Mouse (Mus musculus): ENCODE measurements around the gene Cep97. TPM values are rescaled to one million over a fixed set of nuclear protein-coding genes. Genes with fewer than 3 reads are reported as not detected.
A peak's percentile ranks its signal among the peaks of the same experiment; 100 is the strongest.

Cep97 gene
- polyA plus RNA-seq, 1 experiment, result 0.25 TPM

DNA sequence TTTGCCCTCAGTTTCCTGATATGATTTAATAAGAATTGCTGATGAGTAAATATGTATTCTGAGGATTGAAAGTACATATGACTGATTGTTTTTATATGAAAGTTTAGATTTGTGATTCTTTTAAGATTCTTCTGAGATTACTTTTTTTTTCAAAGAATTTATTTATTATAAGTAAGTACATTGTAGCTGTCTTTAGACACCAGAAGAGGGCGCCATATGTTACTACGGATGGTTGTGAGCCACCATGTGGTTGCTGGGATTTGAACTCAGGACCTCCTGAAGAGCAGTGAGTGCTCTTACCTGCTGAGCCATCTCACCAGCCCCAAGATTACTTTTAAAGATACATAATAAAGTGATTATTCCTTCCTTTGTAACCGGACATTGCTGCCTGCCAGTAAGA lies 45.2 kb downstream of the Cep97 start:
- no peak overlapping the region for H3K4me3 ChIP-seq (ENCODE audit: low read depth, low read length)
- no peak overlapping the region for H3K27ac ChIP-seq (ENCODE audit: insufficient read depth, low read depth, low read length)
- no peaks in the 10 kb centered on the region for H3K36me3 ChIP-seq (ENCODE audit: control insufficient read depth, insufficient read depth, low read length)
- TF ChIP-seq CTCF (IDR thresholded peaks at IDR 0.05; ENCODE audit: extremely low read depth, insufficient read length, insufficient replicate concordance, low read depth, low read length) (no peak), POLR2A (IDR thresholded peaks at IDR 0.05; ENCODE audit: low read depth, low read length) (no peak)
- H3K4me1 ChIP-seq (ENCODE audit: control insufficient read depth, insufficient read depth, insufficient read length, low read length), result peaks cover 15% of the 10 kb centered on the region; the same call in 1 of the 2 replicates
- 61% methylated on average over 3 of the region's 3 CpGs for WGBS
- no peaks in the 10 kb centered on the region for H3K27me3 ChIP-seq (ENCODE audit: control insufficient read depth, insufficient read depth, low read length)

GRCm38 (mm10) chr16:55888584-55888960 lies 46.1 kb downstream of the Cep97 start:
- Histone ChIP-seq H3K36me3 (ENCODE audit: control insufficient read depth, insufficient read depth, low read length) (no peaks in the 10 kb centered on the region), H3K4me1 (ENCODE audit: control insufficient read depth, insufficient read depth, insufficient read length, low read length) (peaks cover 11% of the 10 kb centered on the region; the same call in 1 of the 2 replicates), H3K4me3 (ENCODE audit: low read depth, low read length) (no peak overlapping the region), H3K27ac (ENCODE audit: insufficient read depth, low read depth, low read length) (0 out of 2 replicates have a peak overlapping the region, but pooled peaks have one; percentile 27), H3K27me3 (ENCODE audit: control insufficient read depth, insufficient read depth, low read length) (no peaks in the 10 kb centered on the region)
- TF ChIP-seq CTCF (IDR thresholded peaks at IDR 0.05; ENCODE audit: extremely low read depth, insufficient read length, insufficient replicate concordance, low read depth, low read length), result no peak
- TF ChIP-seq POLR2A (IDR thresholded peaks at IDR 0.05; ENCODE audit: low read depth, low read length), result no peak
- WGBS, result 58% methylated on average over 3 of the region's 3 CpGs

DNA sequence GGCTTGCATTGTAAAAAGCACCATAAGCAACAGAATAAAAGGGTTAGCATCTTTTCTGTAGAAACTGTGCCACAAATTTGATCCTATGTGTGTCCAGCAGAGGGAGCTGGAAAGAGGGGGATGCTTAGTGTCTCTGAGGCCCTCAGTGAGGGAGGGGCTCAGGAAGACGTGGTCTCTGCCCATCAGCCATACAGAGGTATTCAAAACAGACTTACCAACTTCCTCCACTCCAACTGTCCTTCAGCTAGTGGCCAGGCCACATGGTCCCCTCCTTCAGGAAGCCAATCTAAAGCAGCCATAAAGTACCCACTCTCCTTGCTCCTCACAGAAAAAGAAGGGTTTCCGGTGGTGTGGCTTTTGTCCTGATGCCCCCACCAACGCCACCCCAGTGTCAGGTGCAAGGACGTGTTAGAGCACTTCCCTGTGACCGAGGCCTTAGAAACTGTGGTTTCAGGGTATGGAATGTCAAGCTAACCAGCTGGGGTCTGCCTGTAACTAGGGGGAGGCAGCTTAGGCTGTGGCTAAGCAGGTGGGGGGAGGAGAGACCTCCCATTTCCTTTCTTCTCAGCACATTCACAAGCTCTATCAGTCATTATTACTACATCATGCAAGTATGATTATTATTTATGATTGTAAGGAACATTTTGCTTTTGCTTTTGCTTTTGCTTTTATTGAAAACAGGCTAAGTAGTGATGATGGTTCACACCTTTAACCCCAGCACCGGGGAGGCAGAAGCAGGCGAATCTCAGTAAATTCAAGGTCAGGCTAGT lies 46.7 kb downstream of the Cep97 start:
- no peaks in the 10 kb centered on the region for H3K27me3 ChIP-seq (ENCODE audit: control insufficient read depth, insufficient read depth, low read length)
- H3K36me3 ChIP-seq (ENCODE audit: control insufficient read depth, insufficient read depth, low read length), result no peaks in the 10 kb centered on the region
- peak overlapping the region; percentile 27; the same call in 1 of the 2 replicates for H3K27ac ChIP-seq (ENCODE audit: insufficient read depth, low read depth, low read length)
- H3K4me1 ChIP-seq (ENCODE audit: control insufficient read depth, insufficient read depth, insufficient read length, low read length), result peaks cover 11% of the 10 kb centered on the region; the same call in 1 of the 2 replicates
- no peak overlapping the region for H3K4me3 ChIP-seq (ENCODE audit: low read depth, low read length)
- 53% methylated on average over 7 of the region's 7 CpGs for WGBS
- TF ChIP-seq CTCF (IDR thresholded peaks at IDR 0.05; ENCODE audit: extremely low read depth, insufficient read length, insufficient replicate concordance, low read depth, low read length) (peak; percentile 40; the same call in 1 of the 2 replicates), POLR2A (IDR thresholded peaks at IDR 0.05; ENCODE audit: low read depth, low read length) (no peak)

DNA sequence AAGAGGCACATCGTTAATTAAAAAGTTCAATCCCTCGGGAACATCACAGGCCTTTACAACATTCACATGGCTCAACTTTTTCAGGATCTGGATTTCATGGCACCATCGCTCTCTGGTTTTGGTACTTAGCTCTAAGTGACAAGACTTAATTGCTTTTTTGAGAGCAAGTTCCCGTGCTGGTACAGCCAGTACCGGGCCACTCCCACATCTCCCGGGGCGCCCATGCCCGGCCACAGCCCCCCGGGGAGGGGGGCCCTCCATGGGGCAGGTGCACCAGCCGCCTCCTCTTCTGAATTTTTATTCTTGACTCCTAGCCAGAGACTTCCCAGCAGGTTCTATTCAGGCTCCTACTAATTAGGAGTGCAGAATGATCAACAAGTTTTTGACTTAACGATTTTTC lies 50.4 kb downstream of the Cep97 start:
- TF ChIP-seq POLR2A (IDR thresholded peaks at IDR 0.05; ENCODE audit: low read depth, low read length) (no peak), CTCF (IDR thresholded peaks at IDR 0.05; ENCODE audit: extremely low read depth, insufficient read length, insufficient replicate concordance, low read depth, low read length) (no peak)
- 77% methylated on average over 11 of the region's 11 CpGs for WGBS

DNA sequence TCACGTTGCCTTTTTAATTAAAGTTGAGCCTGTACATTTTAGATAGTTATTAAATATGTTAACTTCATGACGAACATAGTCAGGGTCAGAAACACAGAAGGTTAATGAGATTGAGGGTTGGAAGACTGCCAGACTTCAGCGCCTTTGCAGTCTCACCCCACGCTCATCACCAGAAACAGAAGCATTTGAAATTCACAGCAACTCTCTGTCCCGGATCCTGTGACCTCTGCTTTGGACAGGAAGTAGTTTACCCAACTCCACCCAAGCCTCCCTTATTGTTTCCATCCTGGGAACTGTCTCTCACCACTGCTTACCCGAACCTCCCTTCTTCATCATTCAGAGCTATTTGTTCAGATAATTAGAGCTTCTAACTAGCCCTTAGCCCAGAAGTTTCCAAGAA lies 58.6 kb downstream of the Cep97 start:
- Histone ChIP-seq H3K4me3 (ENCODE audit: low read depth, low read length) (no peak overlapping the region), H3K27me3 (ENCODE audit: control insufficient read depth, insufficient read depth, low read length) (no peaks in the 10 kb centered on the region), H3K4me1 (ENCODE audit: control insufficient read depth, insufficient read depth, insufficient read length, low read length) (no peaks in the 10 kb centered on the region), H3K36me3 (ENCODE audit: control insufficient read depth, insufficient read depth, low read length) (no peaks in the 10 kb centered on the region), H3K27ac (ENCODE audit: insufficient read depth, low read depth, low read length) (no peak overlapping the region)
- WGBS, result 54% methylated on average over 6 of the region's 6 CpGs
- TF ChIP-seq CTCF (IDR thresholded peaks at IDR 0.05; ENCODE audit: extremely low read depth, insufficient read length, insufficient replicate concordance, low read depth, low read length) (no peak), POLR2A (IDR thresholded peaks at IDR 0.05; ENCODE audit: low read depth, low read length) (no peak)

More for the DNA sequence above, 50.4 kb downstream of the Cep97 start:
- Histone ChIP-seq H3K27ac (ENCODE audit: insufficient read depth, low read depth, low read length) (no peak overlapping the region), H3K36me3 (ENCODE audit: control insufficient read depth, insufficient read depth, low read length) (no peaks in the 10 kb centered on the region), H3K4me3 (ENCODE audit: low read depth, low read length) (no peak overlapping the region), H3K27me3 (ENCODE audit: control insufficient read depth, insufficient read depth, low read length) (no peaks in the 10 kb centered on the region), H3K4me1 (ENCODE audit: control insufficient read depth, insufficient read depth, insufficient read length, low read length) (peaks cover 8% of the 10 kb centered on the region; the same call in 1 of the 2 replicates)

GRCm38 (mm10) chr16:55863832-55864231 lies 70.8 kb downstream of the Cep97 start:
- no peak overlapping the region for H3K27ac ChIP-seq (ENCODE audit: insufficient read depth, low read depth, low read length)
- no peaks in the 10 kb centered on the region; the same call in 1 of the 2 replicates for H3K36me3 ChIP-seq (ENCODE audit: control insufficient read depth, insufficient read depth, low read length)
- no peak overlapping the region for H3K4me3 ChIP-seq (ENCODE audit: low read depth, low read length)
- H3K4me1 ChIP-seq (ENCODE audit: control insufficient read depth, insufficient read depth, insufficient read length, low read length), result no peaks in the 10 kb centered on the region
- no peaks in the 10 kb centered on the region for H3K27me3 ChIP-seq (ENCODE audit: control insufficient read depth, insufficient read depth, low read length)
- TF ChIP-seq CTCF (IDR thresholded peaks at IDR 0.05; ENCODE audit: extremely low read depth, insufficient read length, insufficient replicate concordance, low read depth, low read length) (no peak), POLR2A (IDR thresholded peaks at IDR 0.05; ENCODE audit: low read depth, low read length) (no peak)
- WGBS, result 73% methylated on average over 4 of the region's 4 CpGs

- Histone ChIP-seq H3K4me3 (ENCODE audit: low read depth, low read length) (no peak overlapping the region), H3K27ac (ENCODE audit: insufficient read depth, low read depth, low read length) (no peak overlapping the region), H3K4me1 (ENCODE audit: control insufficient read depth, insufficient read depth, insufficient read length, low read length) (no peaks in the 10 kb centered on the region), H3K36me3 (ENCODE audit: control insufficient read depth, insufficient read depth, low read length) (no peaks in the 10 kb centered on the region; the same call in 1 of the 2 replicates), H3K27me3 (ENCODE audit: control insufficient read depth, insufficient read depth, low read length) (no peaks in the 10 kb centered on the region)
- WGBS, result 15% methylated on average over 7 of the region's 7 CpGs
- peak; percentile 97; the same call in 1 of the 2 replicates for TF ChIP-seq CTCF (IDR thresholded peaks at IDR 0.05; ENCODE audit: extremely low read depth, insufficient read length, insufficient replicate concordance, low read depth, low read length)
- TF ChIP-seq POLR2A (IDR thresholded peaks at IDR 0.05; ENCODE audit: low read depth, low read length), result no peak
These were observed 71.4 kb downstream of the Cep97 start for GRCm38 (mm10) chr16:55863149-55863815.

Measured in small intestine, adult 2 months (tissue).